Mouse (Mus musculus) left cerebral cortex, postnatal 14 days (tissue): ENCODE measurements around the gene Cstf1. TPM values are rescaled to one million over a fixed set of nuclear protein-coding genes. Genes with fewer than 3 reads are reported as not detected.
A peak's percentile ranks its signal among the peaks of the same experiment; 100 is the strongest.

Experiments used
- DNase-seq, 2 experiments: peaks; one replicate each; pipeline ENCODE4 v3.0.0; 2021 to 2022; ENCODE audit warnings: low spot score in 2 of 2, mixed read lengths in 1 of 2
- intact Hi-C: fragments of 180-260 bp; cut with DNase I; formaldehyde crosslinking; loops from one replicate; pipeline ENCODE4 v1.15.1; 2025
- total RNA-seq, 2 experiments: library from RNA; stranded (reverse); gene quantifications; 2 replicates each; pipeline ENCODE4 v1.2.3; 2021

Cstf1 gene
- total RNA-seq, 2 experiments from 2014 or later, result 22.5 to 25.4 TPM

GRCm38 (mm10) chr2:172355833-172356232 is 14.6 kb upstream of the Cstf1 start:
- intact Hi-C loops, result no loop called here
- DNase-seq, result no peak

DNA sequence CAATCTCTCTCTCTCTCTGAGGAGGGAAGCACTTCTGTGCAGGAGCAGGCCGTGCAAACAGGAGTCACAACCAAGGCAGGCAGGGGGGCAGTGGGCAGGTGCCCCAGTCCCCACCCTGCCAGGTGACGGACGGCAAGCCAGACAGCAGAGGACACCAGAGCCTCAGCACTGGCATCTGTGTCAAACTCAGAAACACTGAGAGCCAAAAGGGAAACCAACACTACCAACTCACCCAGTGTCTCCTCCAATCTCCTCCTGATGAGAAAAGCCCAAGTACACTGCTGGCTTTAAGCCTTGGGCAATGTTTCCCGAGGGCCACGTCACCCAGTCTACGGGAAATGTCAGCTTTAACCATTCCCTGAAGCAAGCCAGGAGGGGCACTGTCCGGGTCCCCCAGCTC is 7.3 kb upstream of the Cstf1 start:
- intact Hi-C loops, result no loop called here
- no peak for DNase-seq

DNA sequence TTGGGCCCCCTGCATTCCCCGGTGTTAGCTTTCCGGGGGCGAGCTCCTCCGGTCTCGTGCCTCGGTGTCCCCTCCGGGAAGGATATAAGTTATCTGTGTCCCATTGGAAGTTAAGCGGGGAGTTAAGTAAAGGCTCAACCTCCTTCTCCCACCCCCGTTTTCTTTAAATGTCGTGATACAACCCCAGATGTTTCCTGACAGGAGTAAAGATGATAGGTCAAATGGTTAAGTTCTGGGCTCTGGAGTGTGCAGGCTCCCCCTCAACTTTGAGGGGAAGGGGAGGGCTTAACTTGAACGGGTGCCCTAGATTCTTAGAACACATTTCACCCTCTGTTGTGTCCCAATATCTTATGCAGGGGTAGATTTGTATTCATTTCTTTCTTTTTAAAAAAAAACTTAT is 777 bp downstream of the Cstf1 start:
- no peak for DNase-seq
- intact Hi-C loops, result loop anchor here (2.0 kb wide), 1 partner anchor 70 kb away; the partner anchor contains the start of gene Rtf2

GRCm38 (mm10) chr2:172376551-172376950 is 6.1 kb downstream of the Cstf1 start:
- intact Hi-C loops, result no loop called here
- no peak for DNase-seq

DNA sequence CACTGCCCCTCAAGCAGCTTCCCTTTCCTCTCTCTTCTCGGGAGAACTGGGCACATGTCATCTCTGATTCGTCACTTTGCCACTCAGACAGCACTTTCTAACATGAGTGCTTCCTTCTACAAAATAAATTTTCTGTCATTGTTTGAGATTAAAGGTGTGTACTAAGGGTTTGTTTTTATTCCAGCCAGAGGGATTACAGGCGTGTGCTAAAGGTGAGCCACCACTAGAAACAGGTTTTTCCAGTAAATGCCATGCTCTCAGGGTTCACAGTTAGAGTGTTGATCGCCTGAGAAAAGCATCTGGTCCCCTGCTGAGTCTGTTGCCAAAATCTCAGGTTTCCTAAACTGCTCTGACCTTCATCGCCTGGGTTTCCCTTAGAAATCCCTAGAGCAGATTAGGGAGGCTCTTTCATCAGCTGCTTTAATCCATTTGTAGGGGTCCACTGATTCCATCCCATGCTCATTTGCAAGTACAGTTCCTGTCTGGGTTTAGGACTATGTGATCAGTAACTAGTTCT is 6.6 kb downstream of the Cstf1 start:
- intact Hi-C loops, result no loop called here
- DNase-seq, result no peak

- peak; percentile 60 to 72 for DNase-seq
- intact Hi-C loops, result no loop called here
These were observed 7.9 kb downstream of the Cstf1 start for GRCm38 (mm10) chr2:172378332-172378731.

DNA sequence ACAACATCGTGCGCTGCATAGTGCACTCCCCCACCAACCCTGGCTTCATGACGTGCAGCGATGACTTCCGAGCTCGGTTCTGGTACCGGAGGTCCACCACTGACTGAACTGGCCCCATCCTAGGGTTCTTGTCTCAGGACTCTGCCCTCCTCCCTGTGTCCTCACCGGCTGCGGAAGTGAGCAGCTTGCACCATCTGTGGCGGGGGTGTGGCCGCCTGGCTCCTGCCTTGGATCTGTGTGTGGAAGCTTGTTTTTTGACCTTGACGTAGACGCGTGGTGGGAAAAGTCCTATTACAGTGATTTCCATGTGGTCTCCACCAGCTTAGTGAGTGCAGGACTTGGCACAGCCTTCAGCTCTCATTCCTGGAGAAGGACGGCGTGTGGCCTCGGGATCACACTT is 10.0 kb downstream of the Cstf1 start:
- intact Hi-C loops, result no loop called here

DNA sequence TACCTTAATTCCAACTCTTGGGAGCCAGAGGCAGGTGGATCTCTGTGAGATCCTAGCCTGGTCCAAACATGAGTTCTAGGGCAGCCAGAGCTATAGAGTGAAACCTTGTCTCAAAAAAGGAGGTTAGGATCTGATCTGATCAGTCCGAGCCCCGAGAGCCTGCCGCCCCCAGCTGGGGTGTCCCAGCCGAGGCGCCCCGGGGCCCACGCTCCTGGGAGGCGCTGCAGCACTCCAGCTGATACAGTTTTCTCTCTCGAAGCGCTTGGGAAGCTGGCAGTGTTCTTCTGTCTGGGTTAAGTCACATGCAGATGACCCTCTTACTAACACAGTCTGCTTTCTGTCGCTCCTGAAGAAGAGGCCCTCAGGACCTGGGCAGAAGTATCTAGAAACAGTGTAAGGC is 10.9 kb downstream of the Cstf1 start:
- intact Hi-C loops, result no loop called here
- no peak for DNase-seq

More for the DNA sequence above, 10.0 kb downstream of the Cstf1 start:
- no peak for DNase-seq

DNA sequence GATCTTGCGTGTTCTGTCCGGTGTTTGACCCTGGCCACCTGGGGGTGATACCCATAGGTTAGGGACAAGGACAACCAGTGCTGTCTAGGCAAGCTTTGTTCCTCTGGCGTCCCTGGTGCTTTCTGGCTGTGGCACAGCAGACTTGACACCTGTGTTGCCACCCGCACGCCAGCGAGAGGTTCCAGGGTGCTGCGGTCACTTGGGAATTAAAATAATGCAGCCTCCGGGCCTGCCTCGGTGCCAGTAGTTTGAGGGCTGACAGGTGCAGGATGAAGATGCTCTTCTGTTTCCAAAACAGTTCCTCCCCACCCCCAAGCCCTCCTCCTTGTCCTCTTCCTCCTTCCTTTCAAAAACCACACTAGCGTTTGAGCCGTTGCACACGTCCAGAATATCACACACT is 11.4 kb downstream of the Cstf1 start:
- intact Hi-C loops, result no loop called here
- no peak for DNase-seq

DNA sequence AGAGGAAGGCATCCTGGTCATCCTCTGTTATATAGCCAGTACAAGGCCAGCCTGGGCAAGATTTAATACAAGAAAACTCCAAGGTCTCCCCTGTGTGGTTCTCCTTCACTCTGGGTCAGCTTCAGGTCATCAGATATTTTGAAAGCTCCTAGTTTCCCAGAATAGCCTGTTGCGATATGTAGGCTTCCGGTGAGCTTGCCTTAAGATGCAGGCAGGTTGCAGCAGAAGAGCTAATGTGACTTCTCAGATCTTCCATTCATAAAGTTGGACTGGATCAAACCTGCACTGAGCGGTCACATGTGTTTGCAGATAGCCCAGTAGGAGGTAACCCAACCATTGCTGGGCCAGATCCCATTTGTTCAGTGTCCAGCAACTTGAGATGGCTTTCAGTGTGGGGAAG is 14.2 kb downstream of the Cstf1 start:
- intact Hi-C loops, result no loop called here
- DNase-seq, result no peak

GRCm38 (mm10) chr2:172390341-172390740 is 19.9 kb downstream of the Cstf1 start:
- intact Hi-C loops, result no loop called here

DNA sequence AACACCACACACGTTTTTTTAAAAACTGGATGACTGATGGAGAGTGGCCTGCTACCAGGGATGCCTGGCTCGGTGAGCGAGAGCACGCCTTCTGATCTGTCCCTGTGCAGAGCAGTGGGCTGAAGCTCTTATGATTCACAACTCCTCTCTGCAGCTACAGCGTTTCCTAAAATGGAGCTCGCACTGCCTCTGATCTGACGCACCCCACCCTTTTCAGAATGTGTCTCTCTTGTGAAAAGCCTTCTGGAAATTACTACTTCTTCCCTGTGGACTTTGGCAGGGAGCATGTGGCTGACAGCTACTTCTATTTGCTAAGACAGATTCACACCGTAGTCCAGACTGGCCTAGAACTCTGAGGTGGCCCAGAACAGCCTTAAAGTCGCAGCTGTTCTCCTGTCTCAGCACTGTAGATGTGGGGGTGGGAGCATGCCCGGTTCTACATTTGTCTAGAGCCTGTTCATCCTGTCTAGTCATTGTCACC is 21.6 kb downstream of the Cstf1 start:
- DNase-seq, result peak; percentile 58 to 71
- intact Hi-C loops, result no loop called here

More at GRCm38 (mm10) chr2:172390341-172390740, 19.9 kb downstream of the Cstf1 start:
- no peak for DNase-seq

GRCm38 (mm10) chr2:172393391-172394051 is 23.0 kb downstream of the Cstf1 start, which contains the start of gene Cass4:
Gene Cass4 (plus strand): TSS chr2:172393794.
- no peak for DNase-seq
- intact Hi-C loops, result no loop called here

DNA sequence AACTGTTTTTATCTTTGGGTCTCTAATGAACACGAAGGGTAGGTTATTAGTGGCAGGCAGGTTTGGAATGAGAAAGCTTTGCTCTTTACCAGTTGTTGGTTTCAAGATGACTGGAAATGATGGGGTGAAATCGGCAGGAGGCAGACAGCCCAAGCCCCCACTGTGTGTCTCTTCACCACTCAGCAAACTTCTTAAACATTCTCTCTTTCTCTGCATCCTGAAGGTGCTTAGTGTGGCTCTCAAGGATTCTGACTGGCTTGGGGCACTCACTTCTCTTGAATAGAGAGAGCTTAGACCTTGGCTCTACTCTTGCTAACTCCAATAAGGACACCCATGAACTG is 23.5 kb downstream of the Cstf1 start:
- no peak for DNase-seq
- intact Hi-C loops, result no loop called here

GRCm38 (mm10) chr2:172394671-172395070 is 24.2 kb downstream of the Cstf1 start:
- intact Hi-C loops, result no loop called here
- DNase-seq, result no peak

- no peak for DNase-seq
These were observed 25.5 kb downstream of the Cstf1 start for GRCm38 (mm10) chr2:172395961-172396360.

GRCm38 (mm10) chr2:172399901-172400300 is 29.4 kb downstream of the Cstf1 start:
- intact Hi-C loops, result no loop called here
- no peak for DNase-seq

More at GRCm38 (mm10) chr2:172395961-172396360, 25.5 kb downstream of the Cstf1 start:
- intact Hi-C loops, result no loop called here

DNA sequence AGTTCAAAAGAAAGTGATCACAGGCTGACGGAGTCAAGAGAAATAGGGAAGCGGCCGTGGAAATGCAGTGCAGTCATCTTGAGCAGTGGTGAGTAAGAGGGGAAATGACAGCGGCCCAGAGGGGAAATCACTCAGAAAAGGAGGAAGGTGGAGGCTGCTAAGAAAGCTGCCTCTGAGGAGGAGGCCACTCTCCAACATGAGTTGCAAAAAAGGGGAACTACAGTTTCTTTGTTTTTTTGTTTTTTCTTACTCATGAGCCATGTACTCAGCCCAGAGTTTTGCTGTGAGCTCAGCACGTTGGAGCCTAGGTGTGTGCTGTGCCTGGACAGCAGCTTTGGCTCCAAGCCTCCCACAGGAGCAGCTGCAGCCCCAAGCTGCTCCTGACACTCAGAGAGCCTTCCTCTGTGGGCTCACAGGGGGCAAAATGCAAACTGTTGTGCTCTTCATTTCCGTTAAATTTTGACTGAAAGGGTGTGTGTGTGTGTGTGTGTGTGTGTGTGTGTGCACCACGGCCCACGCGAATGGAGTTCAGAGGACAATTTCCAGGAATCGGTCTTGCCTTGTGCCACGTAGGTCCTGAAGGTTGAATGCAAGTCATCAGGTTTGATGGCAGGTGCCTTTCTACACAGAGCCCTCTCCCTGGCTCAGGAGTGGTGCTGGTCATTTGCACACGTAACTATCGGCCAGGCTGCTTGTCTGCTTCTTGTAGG is 30.8 kb downstream of the Cstf1 start:
- intact Hi-C loops, result no loop called here
- DNase-seq, result peak in 1 of 2 experiments; percentile 31

DNA sequence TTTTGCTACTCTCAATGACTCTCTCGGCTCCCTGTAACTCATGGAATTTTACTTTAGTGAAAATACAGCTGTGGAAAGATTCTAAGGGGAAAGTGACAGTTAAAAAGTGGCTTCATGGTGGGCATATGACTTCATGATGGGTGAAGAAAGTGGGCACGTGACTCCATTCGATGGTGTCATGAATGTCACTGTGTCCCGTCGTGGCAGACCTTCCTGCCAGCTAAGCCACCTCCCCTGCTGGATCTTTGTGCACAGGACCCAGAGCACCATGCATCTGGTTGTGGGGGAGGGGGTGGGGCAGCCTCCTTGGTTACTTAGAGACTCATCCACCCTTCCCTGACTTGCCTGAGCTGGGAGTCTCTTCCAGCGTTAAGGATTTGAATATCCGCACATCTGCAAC is 33.8 kb downstream of the Cstf1 start:
- intact Hi-C loops, result no loop called here
- DNase-seq, result no peak

- intact Hi-C loops, result no loop called here
- no peak for DNase-seq
These were observed 34.5 kb downstream of the Cstf1 start for GRCm38 (mm10) chr2:172405011-172405410.

DNA sequence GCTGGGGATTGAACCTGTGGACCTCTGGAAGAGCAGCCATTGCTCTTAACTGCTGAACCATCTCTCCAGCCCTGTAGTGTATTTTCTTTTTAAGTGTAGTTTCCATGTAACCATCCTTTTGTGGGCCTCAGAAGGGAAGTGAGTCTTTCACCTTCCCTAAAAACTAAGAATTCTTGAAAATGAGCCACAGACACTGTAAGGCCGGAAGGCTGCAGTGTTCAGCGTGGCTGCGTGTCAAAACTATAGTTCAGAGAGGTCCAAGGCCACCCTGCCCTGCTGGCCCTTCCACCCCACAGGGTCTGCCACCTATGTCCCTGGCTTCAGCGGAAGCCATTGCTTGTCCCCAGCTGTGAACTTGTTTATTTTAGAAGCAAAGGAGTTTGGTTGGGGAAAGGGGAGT is 35.7 kb downstream of the Cstf1 start:
- intact Hi-C loops, result no loop called here
- DNase-seq, result no peak
